Mouse (Mus musculus) thymus, postnatal 25 days (tissue): ENCODE measurements around the gene Hjurp.

Experiments used
- DNase-seq: peaks from one replicate; pipeline ENCODE4 v3.0.0; 2022

Hjurp gene

GRCm38 (mm10) chr1:88219054-88219453 is 58.4 kb downstream of the Hjurp start:
- no peak for DNase-seq

DNA sequence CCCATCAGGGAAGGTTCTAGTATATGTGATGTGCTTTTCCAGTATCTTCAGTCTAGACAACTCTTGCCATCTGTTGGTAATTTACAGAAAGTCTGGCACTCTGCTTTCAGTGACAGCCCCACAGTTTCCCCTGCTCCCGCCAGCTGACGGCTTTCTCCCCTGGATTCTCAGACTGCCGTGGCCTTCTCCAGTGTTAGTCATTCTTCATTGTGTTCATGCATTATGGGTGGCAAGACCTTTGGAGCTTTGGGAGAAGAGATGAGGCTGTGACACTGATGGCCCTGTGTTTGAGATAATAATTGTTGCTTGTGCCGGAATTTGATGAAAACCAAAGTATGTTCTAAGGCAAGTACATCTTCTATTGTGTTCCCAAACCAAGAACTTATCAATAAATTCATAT is 58.8 kb downstream of the Hjurp start:
- no peak for DNase-seq

GRCm38 (mm10) chr1:88218051-88218450 is 59.4 kb downstream of the Hjurp start:
- no peak for DNase-seq

DNA sequence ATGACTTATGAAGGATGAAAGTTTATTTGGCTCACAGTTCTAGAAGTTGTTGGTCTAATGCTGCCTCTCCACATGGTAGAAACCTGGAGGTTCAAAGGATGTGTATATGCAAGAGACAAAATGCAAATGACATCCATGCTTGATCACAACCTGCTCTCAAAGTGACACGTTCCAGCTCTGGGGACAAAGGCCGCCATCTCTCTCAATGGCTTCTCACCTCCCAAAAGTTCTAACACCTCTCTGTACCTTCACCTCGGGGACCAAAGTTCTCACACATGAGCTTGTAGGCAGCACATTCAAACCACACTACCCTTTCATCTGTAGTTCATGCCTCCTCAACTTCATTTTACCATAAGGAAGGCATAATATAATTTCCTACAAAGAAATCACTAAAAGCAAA is 59.9 kb downstream of the Hjurp start:
- no peak for DNase-seq

- no peak for DNase-seq
Measured at GRCm38 (mm10) chr1:88217144-88217543, 60.3 kb downstream of the Hjurp start.

DNA sequence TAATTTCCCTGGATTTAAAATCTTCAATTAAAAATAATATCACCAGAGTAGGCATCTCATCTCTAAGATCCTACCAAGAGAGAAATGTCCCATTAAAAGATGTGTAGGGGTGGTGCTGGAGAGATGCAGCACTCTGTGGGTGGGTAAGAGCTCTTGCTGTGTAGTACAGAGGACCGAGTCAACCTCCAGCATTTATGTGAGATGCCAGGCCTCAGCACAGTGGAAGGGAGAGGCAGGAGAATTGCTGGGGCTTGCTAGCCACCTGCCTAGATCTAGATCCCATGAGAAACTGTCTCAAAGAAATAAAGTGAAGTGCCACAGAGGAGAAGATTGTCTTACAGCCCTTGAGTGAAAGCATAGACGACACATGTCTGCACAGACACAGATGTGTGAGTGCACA is 60.9 kb downstream of the Hjurp start:
- no peak for DNase-seq

- DNase-seq: no peak
Measured at GRCm38 (mm10) chr1:88215466-88216380, 61.7 kb downstream of the Hjurp start.

DNA sequence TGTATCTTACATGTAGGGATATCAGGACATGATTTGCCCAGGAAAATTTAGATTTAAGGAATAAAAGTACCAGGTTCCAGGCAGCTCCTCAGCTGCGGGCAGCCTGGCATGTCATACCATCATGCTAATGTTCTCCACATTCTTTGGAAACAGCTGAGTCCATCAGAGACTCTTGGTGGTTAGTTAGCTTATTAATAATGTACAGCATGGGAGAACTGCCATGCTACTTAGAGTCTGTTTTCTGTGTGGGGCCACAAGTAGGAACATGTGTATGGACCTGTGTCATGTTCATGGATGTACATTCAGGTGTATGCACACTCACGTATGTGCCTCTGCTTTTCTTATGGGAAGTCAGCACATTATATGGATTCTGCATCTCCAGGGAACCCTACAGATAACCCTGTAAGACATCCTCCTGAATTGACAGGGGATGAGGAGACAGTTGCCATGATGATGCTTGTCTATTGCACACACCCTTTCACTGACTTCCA is 62.9 kb downstream of the Hjurp start:
- DNase-seq: no peak

DNA sequence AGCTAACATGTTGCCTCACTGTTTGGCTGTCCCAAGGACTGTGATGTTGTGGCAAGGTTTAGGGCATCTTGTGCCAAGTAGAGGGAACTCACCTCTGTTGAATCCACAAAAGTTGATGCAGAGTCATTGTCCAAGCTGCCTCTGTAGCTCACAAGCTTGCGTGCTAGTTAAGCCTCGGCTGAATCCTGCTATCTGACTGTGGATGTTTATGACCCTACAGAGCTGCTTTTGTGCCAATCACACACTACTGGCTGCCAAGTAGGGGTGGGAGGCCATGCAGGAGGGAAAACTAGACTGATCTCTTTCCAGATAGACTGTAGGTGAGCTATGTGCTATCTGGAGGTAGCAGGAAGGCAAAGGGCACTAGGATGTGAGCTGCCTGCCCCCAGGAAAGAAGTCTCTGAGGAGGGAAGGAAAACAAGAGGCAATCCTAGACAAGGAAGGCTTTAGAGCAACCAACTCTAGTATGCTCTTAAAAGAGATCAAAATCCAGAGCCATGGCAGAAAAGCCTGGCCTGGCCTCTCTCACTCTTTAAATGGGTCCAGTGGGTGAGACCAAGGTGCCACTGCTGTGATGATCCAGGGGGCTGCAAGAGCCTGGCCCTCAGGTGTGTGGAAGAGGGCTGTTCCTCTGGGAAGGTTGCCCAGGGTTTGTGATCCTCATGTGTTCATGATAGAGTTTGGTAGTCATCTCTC is 63.5 kb downstream of the Hjurp start:
- DNase-seq: no peak

- no peak for DNase-seq
Measured at GRCm38 (mm10) chr1:88213061-88213460, 64.4 kb downstream of the Hjurp start.
